Mouse (Mus musculus) fibroblast of lung, adult 2 months (primary cell): ENCODE data around the gene Riox1.
A peak's percentile ranks its signal among the peaks of the same experiment; 100 is the strongest.
"Not testable (repeated sequence)": the region's sequence is repeated elsewhere in the genome, so short reads cannot be mapped to it uniquely, and the experiment has no call there.

Experiments
- DNase-seq: peaks from one replicate; pipeline ENCODE4 v3.0.0-alpha.2; 2011; ENCODE audit warnings: low read depth

The Riox1 gene

DNA sequence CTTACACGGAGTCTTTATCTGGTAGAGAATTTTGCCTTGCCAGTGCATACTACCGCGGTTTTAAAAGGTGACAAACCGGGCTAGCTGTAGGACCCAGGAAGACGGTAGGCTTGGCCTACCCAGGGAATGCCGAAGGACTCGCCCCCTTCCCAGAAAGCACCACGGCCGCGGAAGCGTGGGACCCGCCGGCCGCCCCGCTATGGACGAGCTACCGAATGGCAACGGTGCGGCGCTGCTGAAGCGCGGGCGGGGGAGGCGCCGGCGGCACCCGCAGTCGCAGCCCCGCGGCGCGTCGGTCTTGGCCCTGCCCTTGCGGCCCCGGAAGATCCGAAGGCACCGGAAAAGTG lies at the start of gene Riox1:
Gene Riox1, plus strand, starts transcription at position 116 of the 347 bp plus-strand sequence.
- peak; percentile 55 for DNase-seq

DNA sequence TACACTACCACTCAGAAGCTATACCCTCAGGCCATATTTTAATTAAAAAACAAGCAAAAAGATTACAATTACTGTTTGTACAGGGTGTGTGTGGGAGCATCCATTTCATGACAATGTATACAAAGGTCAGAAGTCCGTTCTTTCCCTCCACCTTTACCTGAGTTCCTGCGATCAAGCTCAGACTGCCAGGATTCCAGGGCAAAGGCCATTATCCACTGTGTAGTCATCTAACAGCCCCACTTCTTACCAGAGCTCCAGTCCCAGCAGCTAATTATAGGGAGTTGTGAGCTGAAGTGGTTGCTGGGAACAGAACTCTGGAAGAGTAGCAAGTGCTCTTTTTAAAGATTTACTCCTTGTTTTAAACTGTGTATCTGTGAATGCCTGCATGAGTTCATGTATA lies 40.0 kb upstream of the Riox1 start:
- DNase-seq: no peak

DNA sequence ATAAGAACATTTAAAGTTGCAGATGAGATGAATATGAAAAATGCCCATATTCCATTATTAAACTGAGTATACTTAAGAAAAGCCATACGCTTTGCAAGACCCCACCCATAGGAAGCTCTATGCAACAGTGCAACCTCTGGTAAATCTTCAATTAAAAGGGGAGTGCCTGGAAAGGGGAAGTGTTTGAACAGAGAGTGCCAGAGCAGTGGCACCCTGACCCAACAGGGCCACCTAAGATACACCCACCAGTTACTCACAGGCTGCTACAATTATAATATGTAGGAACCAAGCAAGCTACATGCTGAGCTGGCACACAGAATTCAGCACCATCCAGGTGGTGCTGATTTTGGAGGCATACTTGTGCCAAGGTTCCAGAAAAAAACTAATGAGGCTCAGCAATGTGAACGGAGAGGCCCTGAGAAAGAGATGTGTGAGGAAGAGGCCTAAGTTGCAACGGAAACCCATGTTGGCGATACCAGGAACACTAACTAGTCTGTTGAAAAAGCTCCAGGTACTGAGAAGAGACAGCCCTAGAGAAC lies 36.1 kb upstream of the Riox1 start:
- no peak for DNase-seq

DNA sequence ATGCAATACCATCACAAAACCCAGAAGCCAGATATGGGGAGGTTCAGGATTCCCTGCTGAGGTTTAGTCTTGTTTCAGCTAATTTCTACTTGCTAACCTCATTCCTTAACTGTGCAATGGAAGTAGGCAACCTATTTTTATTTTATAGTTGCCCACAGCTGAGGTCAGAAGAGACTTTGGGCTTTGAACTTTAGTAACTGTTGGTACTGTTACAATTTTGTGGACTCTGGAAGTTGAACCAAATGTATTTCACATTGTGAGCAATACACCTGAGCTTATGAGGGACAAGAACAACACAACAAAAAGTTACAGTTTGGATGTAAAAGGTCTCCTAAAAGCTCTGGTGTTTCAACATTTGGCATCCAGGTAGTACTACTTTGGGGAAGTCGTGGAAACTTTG lies 35.6 kb upstream of the Riox1 start:
- DNase-seq: no peak

DNA sequence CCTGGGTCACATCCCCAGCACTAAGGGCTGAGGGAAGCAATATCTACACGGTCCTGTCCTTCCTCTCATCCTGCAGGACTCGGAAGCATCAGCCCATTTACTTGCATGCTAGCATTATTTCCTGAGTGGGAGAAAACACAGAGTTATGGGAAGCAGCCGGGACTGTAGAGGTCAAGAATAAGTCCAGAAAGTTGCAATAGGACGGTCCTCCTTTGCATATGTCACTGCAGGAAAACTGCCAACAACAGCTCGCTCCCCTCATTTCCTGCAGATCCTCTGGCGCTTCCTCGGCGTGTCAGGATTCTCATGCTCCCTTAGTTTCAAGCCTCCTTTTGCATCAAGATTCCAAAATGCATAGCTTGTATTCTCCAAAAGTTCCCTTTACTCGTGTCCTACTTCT lies 33.5 kb upstream of the Riox1 start:
- DNase-seq: no peak

DNA sequence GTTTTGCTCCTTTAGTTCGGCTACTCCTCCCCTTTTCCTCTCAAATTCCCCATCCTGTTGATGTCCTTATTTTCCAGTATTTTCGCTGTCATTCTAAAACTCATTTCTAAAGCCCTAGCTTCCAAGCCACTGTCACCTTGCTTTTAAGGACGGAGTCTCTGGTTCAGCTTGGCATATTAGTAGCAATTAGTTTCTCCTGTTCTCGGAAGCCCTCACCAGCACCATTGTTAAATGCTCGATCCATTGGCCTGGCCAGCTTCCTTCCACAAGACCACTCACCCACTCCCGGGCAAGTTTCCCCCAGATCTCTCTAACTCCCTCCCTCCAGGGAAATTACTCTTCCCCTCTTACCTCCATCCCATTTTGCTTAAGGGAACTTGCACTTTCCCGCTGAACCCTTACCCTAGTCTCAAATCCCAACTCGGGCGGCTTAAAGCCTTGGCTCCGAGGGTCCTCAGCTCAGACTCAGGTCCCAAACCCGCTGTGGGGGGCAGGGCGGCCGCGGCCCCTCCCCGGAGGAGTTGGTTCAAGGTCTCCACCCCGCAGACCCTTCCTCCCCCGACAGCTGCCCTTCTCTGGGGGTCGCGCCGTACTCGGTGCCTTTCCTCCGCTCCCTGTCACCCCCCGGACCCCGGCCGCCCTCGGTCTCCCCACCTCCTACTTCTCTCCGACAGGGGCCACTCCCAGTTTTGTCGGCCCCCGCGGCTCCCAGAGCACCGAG lies 29.5 kb upstream of the Riox1 start:
- no peak for DNase-seq

DNA sequence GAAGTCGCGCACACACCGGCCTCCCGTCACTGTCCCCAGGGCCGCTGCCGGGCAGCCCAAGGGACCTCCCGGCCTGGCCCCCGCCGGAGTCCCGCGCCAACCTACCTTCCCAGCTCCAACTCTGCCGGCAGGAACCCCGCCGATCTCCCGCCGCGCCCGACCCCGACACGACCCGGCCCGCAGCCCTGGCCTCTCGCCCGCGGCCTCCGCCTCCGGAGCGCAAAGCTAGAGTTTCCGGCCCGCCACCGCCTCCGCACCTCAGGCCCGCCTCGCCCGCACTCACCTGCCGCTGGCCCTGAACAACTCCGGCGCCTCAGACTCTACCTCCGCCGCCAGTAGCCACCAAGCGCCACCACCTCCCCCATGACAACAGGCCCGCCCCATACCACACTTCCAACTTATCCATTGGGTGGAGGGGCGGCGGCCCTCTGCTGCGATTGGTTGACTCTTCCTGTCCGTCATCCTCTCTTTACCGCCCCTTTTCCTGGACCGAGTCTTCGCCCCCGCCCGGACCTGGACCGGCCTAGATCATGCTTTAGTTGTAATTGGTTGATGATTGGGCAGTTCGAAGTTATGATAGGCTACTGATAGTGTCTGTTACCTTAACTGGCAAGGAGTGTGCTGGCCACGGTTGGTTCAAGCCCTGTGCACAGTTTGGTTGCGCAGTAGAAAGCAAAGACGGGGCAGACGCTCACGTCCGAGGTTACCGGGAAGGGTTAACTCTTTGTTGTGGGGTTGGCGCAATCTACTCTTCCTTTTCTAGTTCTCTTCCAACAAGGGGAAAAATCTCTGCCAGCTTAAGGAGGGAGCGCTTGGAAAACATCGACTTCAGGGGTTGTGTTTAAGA lies 28.6 kb upstream of the Riox1 start, which contains the start of gene Numb:
Gene Numb, minus strand, starts transcription at position 400 of the 847 bp plus-strand sequence.
- DNase-seq: peak; percentile 100

DNA sequence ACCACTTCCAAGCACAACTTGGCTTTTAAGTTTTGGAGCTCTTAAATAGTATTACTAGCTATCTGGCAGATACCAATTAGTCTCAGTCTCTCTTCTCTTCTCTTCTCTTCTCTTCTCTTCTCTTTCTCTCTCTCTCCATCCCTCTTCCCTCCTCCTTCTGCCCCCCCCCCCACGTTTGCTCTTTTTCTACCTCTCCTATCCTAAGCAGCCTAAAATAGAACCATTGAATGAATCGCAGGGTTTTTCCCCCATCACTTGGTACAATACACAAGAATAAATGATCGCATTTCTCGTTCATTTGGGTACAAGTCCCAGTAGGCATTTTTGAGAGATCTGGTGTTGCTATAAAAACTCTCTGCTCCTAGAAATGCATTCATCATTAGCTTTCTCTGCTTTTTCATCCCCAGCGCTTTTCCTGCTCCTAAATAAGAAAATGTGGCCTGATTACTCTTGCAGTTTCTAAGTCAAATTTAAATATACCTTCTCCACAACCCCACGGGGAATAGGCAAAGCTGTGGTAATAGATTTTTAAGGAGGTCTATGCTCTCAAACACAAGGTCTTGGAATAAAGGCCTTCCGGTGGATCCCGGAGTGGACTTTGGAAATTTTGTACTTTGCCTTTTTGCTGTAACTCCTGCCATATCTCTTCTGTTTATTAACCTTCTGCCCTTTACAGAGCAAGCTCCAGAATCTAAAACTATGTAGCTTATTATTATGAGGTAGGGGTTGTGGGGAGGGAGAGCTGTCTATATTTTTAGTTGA lies 27.5 kb upstream of the Riox1 start:
- no peak for DNase-seq

DNA sequence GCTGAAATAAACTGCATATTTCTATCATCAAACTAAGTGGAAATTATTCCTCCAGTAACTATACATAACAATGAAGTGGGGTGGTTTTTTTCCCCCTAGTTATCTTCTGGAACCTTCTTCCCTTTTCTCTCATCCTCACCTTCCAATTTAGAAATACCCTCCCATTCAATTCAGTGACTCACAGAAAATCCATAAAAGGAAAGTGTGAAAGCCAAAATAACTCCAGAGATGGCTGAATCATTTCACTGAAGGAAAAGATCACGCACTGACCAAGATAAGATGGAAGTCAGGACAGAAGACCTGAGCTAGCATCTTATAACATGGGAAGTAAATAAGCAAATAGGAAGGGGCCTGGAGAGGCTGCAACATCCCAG lies 26.9 kb upstream of the Riox1 start:
- no peak for DNase-seq

DNA sequence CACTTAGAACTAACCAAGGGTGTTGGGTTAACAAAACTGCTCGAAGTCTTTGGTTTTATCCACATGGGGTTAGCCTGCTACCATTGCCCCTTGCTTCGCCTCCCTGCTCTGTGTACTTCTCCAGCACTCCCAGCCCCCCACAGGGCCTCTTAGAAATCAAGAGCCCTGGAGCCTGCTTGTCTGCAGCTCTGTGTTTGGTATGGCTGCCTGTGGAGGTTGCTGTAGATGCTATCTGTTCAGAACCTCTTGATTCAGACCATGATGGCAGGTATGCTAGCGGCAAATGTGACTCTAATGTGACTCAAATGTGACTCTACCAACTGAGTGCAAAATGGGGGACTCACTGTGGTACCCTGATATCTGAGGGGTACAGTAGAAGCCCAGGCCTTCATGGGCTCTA lies 26.1 kb upstream of the Riox1 start:
- no peak for DNase-seq

DNA sequence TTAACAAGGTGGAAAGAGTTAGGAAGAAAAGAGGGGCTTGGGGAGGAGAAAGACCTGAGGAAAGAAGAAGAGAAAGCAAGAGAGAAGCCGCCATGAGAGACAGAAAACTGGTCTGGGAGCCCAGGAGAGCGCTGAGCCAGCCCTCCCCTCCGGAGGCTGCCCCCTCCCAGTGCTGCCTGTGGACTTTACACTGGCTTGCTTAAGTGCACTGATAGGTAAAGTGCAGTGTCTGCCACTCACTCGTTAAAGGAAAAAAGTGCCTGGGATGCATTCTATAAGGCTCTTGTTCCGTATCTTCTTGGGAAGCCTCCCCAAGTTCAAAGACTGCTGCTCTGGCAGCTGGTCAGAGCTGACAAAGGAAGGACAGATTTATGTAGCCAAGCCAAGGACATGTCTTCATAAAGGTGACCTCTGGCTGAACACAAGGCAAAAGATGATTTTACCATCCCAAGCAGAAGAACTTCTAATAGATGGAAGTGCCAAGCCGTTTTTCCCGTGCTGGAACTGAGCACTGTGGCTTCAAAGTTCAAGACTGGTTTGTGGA lies 25.2 kb upstream of the Riox1 start:
- DNase-seq: no peak

DNA sequence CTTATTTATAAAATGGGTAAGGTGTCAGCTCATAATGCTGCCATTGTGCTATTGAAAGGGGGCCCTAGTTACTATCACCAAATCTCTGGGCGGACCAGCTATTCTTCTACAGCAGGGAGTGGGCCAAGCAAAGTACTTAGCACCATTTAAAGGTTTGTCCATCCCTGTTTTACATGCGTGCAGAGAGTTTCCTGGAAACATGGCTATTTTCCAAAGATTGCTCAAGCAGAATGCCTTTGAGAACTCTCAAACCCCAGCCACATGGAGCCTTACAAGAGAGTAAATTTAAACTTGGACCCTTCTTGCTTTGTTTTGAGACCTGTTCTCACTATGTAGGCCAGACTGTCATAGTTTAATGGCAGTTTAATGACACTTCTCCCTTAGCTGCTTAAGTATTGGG lies 24.3 kb upstream of the Riox1 start:
- DNase-seq: no peak

DNA sequence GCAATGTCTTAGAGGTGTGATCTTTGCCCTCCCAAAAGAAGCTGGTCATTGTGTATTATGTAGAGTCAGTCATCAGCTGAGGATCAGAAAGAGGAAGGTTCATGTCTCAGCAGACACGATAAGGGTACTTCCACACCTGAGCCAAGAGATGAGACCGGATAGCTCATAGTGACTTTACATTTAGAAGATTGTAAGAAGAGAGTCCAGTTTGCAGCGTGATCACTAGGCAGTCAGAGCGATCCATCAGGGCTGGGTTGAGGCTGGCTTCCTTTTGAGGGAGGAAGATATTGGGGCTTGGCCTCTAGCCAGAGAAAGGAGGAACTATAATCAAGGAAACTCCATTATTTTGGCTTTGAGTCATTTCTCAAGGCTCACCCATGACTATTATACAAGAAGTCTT lies 22.7 kb upstream of the Riox1 start:
- no peak for DNase-seq

DNA sequence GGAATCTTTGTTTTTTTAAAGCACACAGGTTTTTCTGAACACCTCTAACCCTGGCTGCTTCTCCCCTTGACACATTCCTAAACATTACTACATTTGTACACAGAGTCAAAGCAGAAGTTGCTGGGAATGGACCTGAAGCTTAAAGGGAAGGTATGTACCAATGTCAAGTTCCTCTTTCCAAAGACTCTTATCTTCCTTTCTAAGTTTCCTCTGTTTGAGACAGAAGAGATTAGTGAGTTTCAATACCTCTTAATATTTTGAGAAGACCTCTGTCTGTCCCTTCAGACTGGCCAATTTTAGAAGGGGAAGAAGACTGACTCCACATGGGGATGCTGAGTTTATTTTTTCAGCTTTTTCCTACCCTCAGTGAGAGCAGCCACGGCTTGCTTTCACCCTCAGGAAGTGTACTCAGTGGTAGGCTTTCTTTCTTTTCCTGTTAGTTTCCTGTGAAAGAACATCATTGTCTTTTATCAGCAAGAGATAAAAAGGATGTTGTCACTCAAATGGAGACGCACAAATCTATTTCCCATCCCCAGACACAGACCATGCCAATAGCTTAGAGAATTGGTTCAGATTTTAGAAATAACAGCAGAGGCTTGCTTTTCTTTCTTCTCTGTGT lies 21.1 kb upstream of the Riox1 start:
- no peak for DNase-seq

DNA sequence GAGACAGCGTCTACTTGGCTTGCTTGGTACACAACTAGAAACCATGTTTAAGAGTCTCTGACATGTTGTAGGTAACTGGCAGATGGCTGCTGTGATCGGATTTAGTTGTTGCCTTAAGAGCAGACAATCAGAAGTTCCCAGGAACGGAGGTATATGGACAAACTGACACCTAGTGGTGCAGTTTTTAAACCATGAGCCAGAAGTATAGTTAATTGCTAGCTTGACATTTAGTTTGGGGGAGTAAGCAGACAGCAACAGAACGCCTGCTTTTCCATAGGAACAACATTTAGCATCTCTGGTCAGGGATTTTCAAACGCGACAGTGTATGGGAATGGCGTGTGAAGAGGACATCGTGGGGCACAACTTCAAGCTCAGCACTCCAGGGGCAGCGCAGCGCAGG lies 12.8 kb upstream of the Riox1 start:
- DNase-seq: no peak

DNA sequence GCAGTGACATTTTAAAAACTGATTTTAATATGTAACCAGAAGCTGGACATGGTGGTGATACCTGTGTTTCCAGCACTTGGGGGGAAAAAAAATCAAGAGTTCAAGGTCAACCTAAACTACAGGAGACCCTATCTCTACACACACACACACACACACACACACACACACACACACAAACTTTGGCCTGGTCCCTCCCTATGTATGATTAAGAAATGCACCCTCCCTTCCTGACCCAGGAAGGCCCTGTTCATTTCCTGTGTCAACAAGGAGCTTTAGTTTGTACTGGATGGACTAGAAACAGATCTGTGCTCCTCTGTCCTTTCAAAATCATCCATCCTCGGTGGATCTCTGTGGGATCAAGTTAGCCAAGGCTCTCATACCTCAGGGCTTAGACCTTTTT lies 11.8 kb upstream of the Riox1 start:
- DNase-seq: not testable (repeated sequence)

DNA sequence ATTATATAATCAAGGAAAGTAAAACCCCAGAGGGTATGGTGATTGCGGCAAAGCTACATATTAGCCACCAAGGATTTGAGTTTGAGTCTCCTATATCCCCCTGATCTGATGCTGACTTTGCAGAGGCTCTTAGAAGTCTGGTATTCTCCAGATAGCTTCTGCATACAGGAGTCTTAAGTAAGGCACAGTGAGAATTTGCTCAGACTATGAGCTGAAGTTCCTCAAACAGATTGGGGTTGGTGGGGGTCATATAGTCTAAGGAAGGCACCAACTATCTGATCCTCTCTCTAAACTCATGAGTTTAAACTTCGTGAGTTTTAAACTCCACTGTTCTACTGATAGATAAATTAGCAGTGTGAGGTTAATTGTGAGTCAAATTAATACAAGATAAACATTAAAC lies 11.1 kb upstream of the Riox1 start:
- no peak for DNase-seq

DNA sequence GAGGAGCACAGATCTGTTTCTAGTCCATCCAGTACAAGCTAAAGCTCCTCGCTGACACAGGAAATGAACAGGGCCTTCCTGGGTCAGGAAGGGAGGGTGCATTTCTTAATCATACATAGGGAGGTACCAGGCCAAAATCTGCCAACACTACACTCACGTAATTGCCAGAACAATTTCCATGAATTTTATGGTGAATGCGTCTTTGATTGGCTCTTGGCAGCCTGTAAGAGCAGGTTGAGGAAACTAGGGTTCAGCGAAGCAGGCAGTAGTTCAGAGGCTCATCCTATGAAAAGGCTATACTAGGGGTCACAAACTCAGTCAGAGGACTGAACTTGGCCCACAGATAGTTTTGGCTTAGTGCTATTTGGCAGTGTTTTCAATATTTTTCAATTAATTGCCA lies 10.4 kb upstream of the Riox1 start:
- no peak for DNase-seq

DNA sequence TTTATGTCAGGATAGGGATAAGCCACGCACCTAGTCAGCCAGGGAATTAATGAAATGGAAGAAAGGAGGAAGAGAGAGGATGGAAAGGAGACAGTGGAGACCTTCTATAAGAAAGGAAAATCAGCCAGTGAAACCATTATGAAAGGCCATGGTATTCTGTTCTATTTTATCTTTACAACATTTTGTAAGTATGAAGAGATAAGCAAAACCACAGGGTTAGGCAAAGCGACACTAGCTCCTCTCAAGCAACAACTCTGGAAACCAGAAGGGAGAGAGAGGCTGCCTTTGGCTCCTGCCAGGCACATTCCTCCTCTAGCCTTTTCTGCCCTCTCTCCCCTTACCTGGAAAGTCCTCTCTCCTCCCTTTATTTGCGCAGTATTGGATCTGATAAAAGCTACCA lies 8.5 kb upstream of the Riox1 start:
- no peak for DNase-seq

DNA sequence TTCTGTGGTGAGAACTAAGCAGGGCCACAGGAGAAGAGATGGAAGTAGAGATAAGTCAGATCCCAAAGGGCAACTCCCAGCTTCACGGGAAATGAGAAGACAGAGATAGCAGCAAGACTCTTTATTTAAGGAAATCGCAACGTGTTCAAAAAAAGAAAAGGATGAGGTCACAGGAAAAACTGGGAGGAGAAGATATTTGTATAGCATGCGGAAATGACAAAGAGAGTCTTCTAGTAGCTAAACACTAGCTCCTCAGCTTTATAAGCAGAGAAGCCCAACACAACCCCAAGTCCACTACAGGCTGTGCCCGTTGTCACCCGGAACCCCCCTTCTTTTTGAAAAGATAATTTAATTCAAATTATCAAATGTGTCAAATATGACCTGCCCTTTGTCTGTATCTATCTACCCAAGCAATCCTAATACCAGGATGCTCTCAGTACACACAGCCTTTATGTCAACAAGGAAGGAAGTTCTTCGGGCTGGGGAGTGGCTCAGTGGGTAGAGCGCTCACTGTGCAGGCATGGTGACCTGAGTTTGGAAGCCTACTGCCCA lies 3.1 kb upstream of the Riox1 start:
- no peak for DNase-seq

DNA sequence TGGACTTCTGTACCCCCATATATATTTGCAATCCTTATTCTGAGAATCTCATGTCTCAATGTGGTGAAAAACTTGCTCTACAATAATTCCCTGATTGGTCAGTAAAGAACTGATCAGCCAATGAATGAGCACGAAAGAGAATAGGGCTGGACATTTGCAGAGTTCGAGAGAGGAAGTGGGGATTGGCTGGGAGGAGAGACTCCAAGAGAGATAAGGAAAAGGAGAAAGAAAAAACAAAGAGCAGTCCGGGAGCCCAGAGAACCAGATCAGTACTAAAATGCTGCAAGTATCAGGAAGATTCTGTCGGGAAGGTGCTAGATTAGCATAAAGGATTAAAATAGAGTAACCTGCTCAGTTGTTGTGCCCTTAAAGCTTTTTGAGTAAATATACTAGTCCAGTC lies 1.4 kb upstream of the Riox1 start:
- no peak for DNase-seq
